Mouse (Mus musculus): Measurements from ENCODE around the gene Zmynd10.

The Zmynd10 gene

GRCm38 (mm10) chr9:107547026-107547425, at the start of gene Zmynd10:
Zmynd10 (plus strand) TSS chr9:107547298.
- peak; percentile 81 to 84 for DNase-seq (ENCODE audit: low spot score in 2 of 2)

GRCm38 (mm10) chr9:107500708-107501286, 46.3 kb upstream of the Zmynd10 start:
- no peak for DNase-seq (ENCODE audit: low spot score in 2 of 2)

- no peak for DNase-seq (ENCODE audit: low spot score in 2 of 2)
Observed at GRCm38 (mm10) chr9:107502131-107502846, 44.8 kb upstream of the Zmynd10 start.

GRCm38 (mm10) chr9:107504662-107505537, 42.2 kb upstream of the Zmynd10 start:
- no peak for DNase-seq (ENCODE audit: low spot score in 2 of 2)

DNA sequence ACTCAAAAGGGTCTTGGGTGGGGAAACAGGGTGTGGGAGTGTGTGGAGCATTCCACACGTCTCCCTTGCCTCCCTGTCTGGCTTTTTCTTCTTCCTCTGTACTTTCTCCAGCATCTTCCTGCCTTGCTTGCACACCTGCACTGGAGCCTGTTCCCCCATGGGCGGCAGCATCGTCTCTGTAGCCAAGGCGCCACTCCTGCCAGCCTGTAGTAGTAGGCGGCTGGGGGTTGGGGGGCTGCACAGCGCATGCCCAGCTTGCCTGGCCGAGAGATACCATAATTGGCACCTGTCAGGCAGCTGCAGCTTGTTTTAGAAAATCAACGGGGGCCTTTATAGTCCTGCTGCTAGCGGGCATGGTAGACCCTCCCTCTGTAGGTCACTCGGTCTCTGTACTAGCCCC, 38.8 kb upstream of the Zmynd10 start:
- DNase-seq (ENCODE audit: low spot score in 2 of 2) = peak; percentile 59 to 64

DNA sequence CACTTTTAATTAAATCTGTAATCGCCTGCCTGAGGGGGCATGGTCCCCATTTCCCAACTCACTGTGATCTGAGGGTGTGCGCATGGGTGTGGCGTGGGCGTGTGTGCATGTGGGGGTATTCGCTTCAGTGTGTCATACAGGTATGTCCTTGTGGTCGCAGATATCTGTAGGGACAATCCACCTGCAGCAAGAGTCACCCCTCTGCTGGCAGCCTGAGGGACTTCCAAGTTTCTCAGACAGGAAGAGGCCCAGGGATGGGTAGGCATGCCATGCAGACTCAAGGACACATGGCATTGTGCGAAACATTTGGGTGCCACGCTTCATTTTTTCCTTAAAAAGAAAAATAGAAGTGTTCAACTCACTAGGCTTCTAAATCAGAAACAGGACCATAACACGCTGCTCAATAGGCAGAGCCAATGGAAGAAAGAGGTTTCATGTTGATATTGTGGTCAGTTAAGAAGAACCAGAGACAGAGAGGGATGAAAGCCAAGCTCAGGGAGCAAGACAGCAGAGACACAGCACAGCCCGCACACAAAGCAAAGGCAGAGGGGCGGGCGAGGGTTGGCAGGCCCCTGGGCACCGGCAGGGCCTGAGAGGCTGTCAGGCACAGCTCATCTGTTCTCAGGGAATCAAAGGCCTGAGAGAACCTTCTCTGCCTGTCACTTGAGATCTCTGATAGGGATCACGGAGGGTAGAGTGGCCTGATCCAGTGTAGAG, 36.6 kb upstream of the Zmynd10 start:
- DNase-seq (ENCODE audit: low spot score in 2 of 2) = no peak

- DNase-seq (ENCODE audit: low spot score in 2 of 2) = no peak
Observed at GRCm38 (mm10) chr9:107511436-107511835, 35.7 kb upstream of the Zmynd10 start.

DNA sequence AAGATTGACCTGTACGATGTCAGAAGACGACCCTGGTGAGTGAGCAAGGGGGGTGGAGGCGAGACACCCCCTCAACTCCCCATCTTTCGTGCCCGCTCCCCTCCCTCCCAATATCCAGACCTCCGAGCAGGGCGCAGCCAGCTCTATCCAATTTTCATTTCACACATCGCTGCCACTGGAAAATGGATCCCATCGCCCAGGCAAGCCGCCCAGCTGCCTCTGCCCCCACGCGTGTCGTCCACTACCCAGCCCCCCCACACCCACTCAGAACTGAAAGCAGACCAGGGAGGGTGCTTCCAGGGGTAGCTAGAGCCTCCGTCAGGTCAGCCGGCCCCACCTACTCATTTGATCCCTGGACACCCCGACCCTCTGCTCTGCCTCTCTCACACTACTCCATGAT, 34.8 kb upstream of the Zmynd10 start:
- no peak for DNase-seq (ENCODE audit: low spot score in 2 of 2)

- peak; percentile 55 to 65 for DNase-seq (ENCODE audit: low spot score in 2 of 2)
Observed at GRCm38 (mm10) chr9:107514303-107514955, 32.7 kb upstream of the Zmynd10 start.

- DNase-seq (ENCODE audit: low spot score in 2 of 2) = no peak
Observed at GRCm38 (mm10) chr9:107520331-107520730, 26.8 kb upstream of the Zmynd10 start.

- no peak for DNase-seq (ENCODE audit: low spot score in 2 of 2)
Observed at GRCm38 (mm10) chr9:107521190-107521589, 25.9 kb upstream of the Zmynd10 start.

- no peak for DNase-seq (ENCODE audit: low spot score in 2 of 2)
Observed at GRCm38 (mm10) chr9:107521711-107522399, 25.2 kb upstream of the Zmynd10 start.

GRCm38 (mm10) chr9:107522400-107522711, 24.7 kb upstream of the Zmynd10 start:
- no peak for DNase-seq (ENCODE audit: low spot score in 2 of 2)

GRCm38 (mm10) chr9:107526198-107527026, 20.7 kb upstream of the Zmynd10 start:
- peak; percentile 62 to 71 for DNase-seq (ENCODE audit: low spot score in 2 of 2)

- peak; percentile 93 to 97 for DNase-seq (ENCODE audit: low spot score in 2 of 2)
Observed at GRCm38 (mm10) chr9:107533791-107534407, 13.2 kb upstream of the Zmynd10 start, which contains the start of gene Tmem115. Tmem115 (plus strand) TSS chr9:107533945.

DNA sequence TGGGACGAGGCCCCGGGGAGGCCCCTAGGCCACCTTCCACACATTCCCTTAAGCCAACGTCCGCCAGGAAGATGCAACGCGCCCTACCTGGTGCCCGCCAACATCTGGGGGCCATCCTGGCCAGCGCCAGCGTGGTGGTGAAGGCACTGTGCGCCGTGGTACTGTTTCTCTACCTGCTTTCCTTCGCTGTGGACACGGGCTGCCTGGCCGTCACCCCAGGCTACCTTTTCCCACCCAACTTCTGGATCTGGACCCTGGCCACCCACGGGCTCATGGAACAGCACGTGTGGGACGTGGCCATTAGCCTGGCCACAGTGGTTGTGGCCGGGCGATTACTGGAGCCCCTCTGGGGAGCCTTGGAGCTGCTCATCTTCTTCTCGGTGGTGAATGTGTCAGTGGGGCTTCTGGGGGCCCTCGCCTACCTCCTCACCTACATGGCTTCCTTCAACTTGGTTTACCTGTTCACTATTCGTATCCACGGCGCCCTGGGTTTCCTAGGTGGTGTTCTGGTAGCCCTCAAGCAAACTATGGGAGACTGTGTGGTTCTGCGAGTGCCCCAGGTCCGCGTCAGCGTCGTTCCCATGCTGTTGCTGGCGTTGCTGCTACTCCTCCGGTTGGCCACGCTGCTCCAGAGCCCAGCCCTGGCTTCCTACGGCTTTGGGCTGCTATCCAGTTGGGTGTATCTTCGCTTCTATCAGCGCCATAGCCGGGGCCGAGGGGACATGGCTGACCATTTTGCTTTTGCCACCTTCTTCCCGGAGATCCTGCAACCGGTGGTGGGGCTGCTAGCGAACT, 12.5 kb upstream of the Zmynd10 start:
- DNase-seq (ENCODE audit: low spot score in 2 of 2) = no peak

- DNase-seq (ENCODE audit: low spot score in 2 of 2) = no peak
Observed at GRCm38 (mm10) chr9:107538231-107538630, 8.9 kb upstream of the Zmynd10 start.

DNA sequence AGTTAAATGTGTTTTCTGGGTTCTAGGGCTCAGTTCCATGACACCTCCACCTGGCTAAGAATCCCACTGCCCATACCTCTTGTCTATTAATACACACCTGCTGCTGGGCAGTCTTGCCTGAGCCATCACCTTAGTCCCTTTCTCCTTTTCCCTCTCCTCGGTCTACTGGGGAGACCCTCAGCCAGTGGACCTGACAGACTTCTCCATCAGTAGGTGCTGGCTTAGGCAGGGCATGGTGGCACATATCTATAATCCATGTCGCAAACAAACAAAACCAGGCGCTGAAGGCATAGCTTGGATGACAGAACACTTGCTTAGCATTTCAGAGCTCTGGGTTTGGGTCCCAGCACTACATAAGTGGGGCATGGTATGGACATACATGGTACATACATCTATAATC, 8.4 kb upstream of the Zmynd10 start:
- DNase-seq (ENCODE audit: low spot score in 2 of 2) = no peak

GRCm38 (mm10) chr9:107539940-107540339, 7.2 kb upstream of the Zmynd10 start:
- DNase-seq (ENCODE audit: low spot score in 2 of 2) = no peak

Data from right cerebral cortex, postnatal 36 days (tissue).